Mouse (Mus musculus) kidney, adult 2 months (tissue): ENCODE measurements at regions not wholly inside any gene's neighbourhood (a gene's known extent, or its start where the extent isn't known, plus 50 kb on each side); places are given as distances from the start of the nearest gene placed in this dataset.
A peak's percentile ranks its signal among the peaks of the same experiment; 100 is the strongest.

Experiments used
- DNase-seq: peaks from one replicate; pipeline ENCODE4 v3.0.0; 2021
- H3K27ac ChIP-seq: fragments of 200-500 bp; 2 replicates; pipeline ENCODE4 v1.5.1; 2012; ENCODE audit warnings: low read depth, low read length, control low read depth, inconsistent platforms; ENCODE audit not compliant: insufficient read depth
- H3K27me3 ChIP-seq: fragments of 200-500 bp; replicated peaks from 2 replicates; pipeline ENCODE4 v1.6.1; 2012; ENCODE audit warnings: mild to moderate bottlenecking, moderate library complexity, low read length, inconsistent platforms; ENCODE audit not compliant: control insufficient read depth, insufficient read depth
- H3K36me3 ChIP-seq: fragments of 200-500 bp; 2 replicates; pipeline ENCODE4 v1.6.1; 2012; ENCODE audit warnings: mild to moderate bottlenecking, moderate library complexity, low read length, inconsistent platforms; ENCODE audit not compliant: control insufficient read depth, insufficient read depth
- H3K4me1 ChIP-seq: fragments of 200-500 bp; 2 replicates; pipeline ENCODE4 v1.6.1; 2011; ENCODE audit warnings: low read length; ENCODE audit not compliant: control insufficient read depth, insufficient read depth
- H3K4me3 ChIP-seq: fragments of 200-500 bp; 2 replicates; pipeline ENCODE4 v1.5.1; 2011; ENCODE audit warnings: mild to moderate bottlenecking, low read depth, low read length, control low read depth; ENCODE audit not compliant: insufficient read depth
- CTCF ChIP-seq: fragments of 200-500 bp; conservative IDR thresholded peaks from 2 replicates; pipeline ENCODE4 v1.5.1; 2011; ENCODE audit warnings: low read depth, mild to moderate bottlenecking, control low read depth, low read length, moderate library complexity, mixed read lengths; ENCODE audit not compliant: insufficient read depth, insufficient read length
- POLR2A ChIP-seq: fragments of 200-500 bp; IDR thresholded peaks from one replicate; pipeline ENCODE4 v1.6.1; 2011; ENCODE audit warnings: low read depth, low read length, control low read depth
- WGBS: fragments of 180-500 bp; shearing (Covaris S2); methylation state at CpG from one replicate; pipeline ENCODE4 v1.1.7; 2018; 5-methylcytosine and 5-hydroxymethylcytosine counted together

DNA sequence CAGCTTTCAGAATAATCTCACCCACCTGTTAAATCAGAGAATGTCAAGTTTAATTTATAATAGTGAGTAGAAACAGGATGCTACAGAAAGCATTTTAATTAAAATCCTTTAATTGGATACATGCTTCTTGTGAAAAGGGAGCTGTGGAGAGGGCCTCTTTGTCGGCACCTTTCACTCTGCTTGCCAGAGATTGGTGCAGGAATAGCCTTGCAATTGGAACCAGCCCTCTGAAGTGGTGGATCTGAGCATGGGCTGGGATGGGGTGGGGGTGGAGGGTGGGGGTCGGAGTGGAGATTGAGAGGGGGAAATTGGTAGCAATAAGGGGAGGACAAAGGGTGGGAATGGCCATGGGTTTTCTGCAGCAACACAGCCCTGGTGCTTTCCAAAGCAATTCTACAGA, 207.2 kb downstream of the Tbx15 start:
- TF ChIP-seq POLR2A = no peak
- no peak for TF ChIP-seq CTCF
- no peaks in the 10 kb centered on the region for H3K4me1 ChIP-seq
- no peaks in the 10 kb centered on the region for H3K27me3 ChIP-seq
- H3K4me3 ChIP-seq = no peak overlapping the region
- H3K36me3 ChIP-seq = no peaks in the 10 kb centered on the region
- DNase-seq = no peak
- WGBS = 6% methylated on average over 2 of the region's 2 CpGs
- H3K27ac ChIP-seq = no peak overlapping the region

DNA sequence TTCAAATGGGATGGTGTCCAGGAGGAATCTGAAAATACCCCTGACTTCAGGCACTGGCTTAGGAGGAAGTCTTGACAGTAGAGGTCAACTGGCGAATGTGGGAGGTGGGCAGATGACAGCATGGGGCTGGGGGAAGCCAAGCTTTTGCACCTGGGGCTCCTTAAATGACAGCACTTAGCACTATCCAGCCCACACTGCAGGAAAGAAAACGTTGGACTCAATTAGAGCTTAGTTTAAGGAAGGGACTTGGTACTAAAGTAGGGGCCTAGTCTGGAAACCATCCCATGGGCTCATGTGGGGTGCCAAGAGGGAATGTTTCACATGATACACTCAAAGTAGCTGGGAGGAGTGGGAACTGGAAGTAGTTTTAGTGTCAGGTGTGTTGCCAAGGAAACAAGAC, 207.6 kb downstream of the Tbx15 start:
- no peak for DNase-seq
- Histone ChIP-seq H3K36me3 (no peaks in the 10 kb centered on the region), H3K27me3 (no peaks in the 10 kb centered on the region), H3K27ac (no peak overlapping the region), H3K4me3 (no peak overlapping the region), H3K4me1 (no peaks in the 10 kb centered on the region)
- 33% methylated on average over 2 of the region's 2 CpGs for WGBS
- TF ChIP-seq POLR2A (no peak), CTCF (no peak)

DNA sequence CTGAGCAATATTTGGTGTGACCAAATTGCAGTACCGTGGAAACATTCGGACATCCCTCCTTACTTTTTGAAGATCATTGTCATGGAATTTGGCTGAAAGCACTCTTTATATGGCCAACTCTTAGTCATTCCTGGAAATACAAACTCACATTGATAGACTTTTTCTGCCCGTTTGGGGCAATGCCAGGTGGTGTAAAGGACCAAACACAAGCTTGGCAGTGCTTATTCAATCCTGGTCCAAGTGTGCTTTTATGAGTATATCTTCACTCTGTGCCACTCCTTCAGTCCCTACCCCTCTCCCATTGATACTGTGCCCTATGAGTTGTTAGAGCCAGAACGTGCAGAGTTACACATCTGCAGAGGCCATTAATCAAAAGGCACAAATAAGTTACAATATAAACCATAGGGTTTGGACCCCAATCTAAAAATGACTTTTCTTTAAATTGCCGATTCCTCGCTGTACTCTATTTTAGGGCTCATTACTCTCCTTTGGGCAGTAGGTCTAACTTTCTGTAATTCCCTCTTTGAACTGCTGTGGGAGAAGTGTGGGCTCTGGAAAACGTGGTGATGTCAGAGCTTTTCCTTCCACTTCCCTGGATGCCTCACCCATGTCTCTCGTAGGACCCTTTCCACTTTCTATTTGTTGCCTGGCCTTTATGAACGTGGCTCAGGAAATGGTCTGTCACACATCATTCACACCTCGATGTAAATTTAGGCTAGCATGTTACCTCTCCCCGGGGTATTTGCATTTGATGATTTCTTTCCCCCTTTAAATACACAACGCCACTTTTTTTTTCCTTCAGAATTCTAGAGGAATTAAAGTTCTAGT, 219.1 kb downstream of the Tbx15 start:
- peak; percentile 2 for DNase-seq
- Histone ChIP-seq H3K4me3 (no peak overlapping the region), H3K4me1 (no peaks in the 10 kb centered on the region), H3K27ac (no peak overlapping the region), H3K27me3 (no peaks in the 10 kb centered on the region), H3K36me3 (no peaks in the 10 kb centered on the region)
- whole genome bisulfite sequencing = 61% methylated on average over 12 of the region's 12 CpGs
- TF ChIP-seq POLR2A (no peak), CTCF (no peak)

DNA sequence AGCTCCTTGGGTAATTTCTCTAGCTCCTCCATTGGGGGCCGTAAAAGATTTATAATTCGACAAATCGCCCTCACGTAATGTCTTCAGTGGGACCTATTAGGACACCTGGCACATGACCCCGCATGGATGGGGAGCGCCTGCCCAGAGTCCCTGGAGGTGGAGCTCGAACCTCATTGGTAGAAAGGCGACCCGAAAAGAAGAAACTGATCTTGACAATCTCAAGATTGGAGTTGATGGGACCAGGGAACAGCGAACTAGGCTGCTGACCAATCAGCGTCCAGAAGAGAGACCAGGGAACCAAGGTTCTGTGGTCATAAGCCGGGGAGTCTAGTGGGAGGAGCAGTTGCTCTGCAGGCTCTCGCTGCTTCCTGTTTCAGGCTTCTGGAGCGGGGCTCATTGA, 259.8 kb downstream of the Tbx15 start:
- TF ChIP-seq POLR2A (no peak), CTCF (no peak)
- Histone ChIP-seq H3K27me3 (no peaks in the 10 kb centered on the region), H3K36me3 (no peaks in the 10 kb centered on the region), H3K4me1 (no peaks in the 10 kb centered on the region), H3K4me3 (no peak overlapping the region), H3K27ac (no peak overlapping the region)
- WGBS = 89% methylated on average over 14 of the region's 14 CpGs
- DNase-seq = peak; percentile 33

DNA sequence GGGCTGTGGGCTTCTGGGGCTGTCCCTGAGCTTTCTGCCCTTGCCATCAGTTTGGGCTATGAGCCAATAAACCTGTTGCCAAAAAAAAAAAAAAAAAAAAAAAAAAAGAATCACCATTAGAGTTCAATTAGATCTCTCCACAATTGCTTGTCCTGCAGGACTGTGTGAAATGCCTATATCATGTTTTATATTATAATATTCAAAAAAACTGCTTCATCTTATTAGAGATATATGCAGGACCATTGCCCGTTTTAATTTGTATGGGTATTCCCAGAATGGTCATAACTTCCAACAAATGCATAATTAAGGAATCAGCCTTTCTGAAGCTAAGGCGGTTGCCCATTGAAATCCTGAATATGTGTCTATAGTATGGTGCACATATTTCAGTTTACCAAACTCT, 264.6 kb downstream of the Tbx15 start:
- Histone ChIP-seq H3K36me3 (no peaks in the 10 kb centered on the region), H3K4me1 (no peaks in the 10 kb centered on the region), H3K27ac (no peak overlapping the region), H3K27me3 (no peaks in the 10 kb centered on the region), H3K4me3 (no peak overlapping the region)
- TF ChIP-seq POLR2A (no peak), CTCF (no peak)
- WGBS = 94% methylated on average over 2 of the region's 2 CpGs
- DNase-seq = no peak

DNA sequence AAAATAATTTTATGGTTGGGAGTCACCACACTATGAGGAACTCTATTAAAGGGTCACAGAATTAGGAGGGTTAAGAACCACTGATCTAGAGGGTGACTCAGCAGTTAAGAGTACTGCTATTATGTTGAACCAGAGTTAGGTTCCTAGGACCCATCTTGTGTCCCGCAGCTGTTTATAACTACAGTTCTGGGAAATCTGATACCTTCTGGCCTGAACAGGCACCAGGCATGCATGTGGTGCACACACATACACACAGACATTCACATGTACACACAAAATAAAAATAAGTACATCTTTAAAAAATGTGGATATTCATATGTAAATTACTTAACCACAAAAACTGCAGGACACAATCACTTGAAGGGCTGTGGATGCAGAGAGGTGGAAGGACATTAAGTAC, 272.1 kb downstream of the Tbx15 start:
- H3K4me3 ChIP-seq = no peak overlapping the region
- H3K27me3 ChIP-seq = no peaks in the 10 kb centered on the region; the same call in 1 of the 2 replicates
- 57% methylated on average over 1 of the region's 1 CpGs for WGBS
- H3K27ac ChIP-seq = no peak overlapping the region
- no peak for TF ChIP-seq POLR2A
- TF ChIP-seq CTCF = no peak
- H3K36me3 ChIP-seq = no peaks in the 10 kb centered on the region
- no peak for DNase-seq
- no peaks in the 10 kb centered on the region for H3K4me1 ChIP-seq

DNA sequence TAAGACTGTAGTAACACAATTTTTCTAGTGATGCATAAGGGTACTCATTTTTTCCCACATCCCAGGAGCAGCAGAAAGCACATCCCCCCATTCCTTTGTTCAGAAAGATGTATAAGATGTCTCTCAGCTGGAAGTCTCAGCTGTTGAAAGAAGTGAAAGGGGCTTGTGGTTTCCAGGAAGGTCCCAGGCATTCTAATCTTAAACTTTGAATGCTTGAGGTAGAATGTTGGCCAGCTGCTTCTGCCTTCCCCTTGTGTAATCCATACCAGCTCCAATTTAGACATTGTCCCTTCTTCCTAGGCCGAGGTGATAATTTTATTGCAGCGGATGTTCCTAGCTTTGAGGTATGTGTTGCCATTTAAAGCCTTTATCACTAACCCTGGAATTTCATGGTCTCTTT, 272.8 kb downstream of the Tbx15 start:
- no peak for TF ChIP-seq POLR2A
- TF ChIP-seq CTCF = no peak
- Histone ChIP-seq H3K27me3 (no peaks in the 10 kb centered on the region; the same call in 1 of the 2 replicates), H3K4me3 (no peak overlapping the region), H3K36me3 (no peaks in the 10 kb centered on the region), H3K4me1 (no peaks in the 10 kb centered on the region), H3K27ac (no peak overlapping the region)
- no peak for DNase-seq
- WGBS = 77% methylated on average over 2 of the region's 2 CpGs
